Mouse (Mus musculus) small intestine, adult 2 months (tissue): ENCODE results near the gene Mcl1.

Source experiments
- CTCF ChIP-seq: fragments of 200-500 bp; IDR thresholded peaks from 2 replicates; pipeline ENCODE4 v1.5.1; 2012; ENCODE audit warnings: low read depth, mild to moderate bottlenecking, control low read depth, inconsistent platforms, low read length, moderate library complexity, mixed read lengths; ENCODE audit not compliant: insufficient replicate concordance, insufficient read length; ENCODE audit errors: extremely low read depth
- POLR2A ChIP-seq: fragments of 200-500 bp; IDR thresholded peaks from 2 replicates; pipeline ENCODE4 v1.6.1; 2012; ENCODE audit warnings: low read depth, mild to moderate bottlenecking, control low read depth, inconsistent platforms, low read length, moderate library complexity

GRCm38 (mm10) chr3:95693821-95694807 lies 35.5 kb downstream of the Mcl1 start:
- TF ChIP-seq POLR2A = no peak
- TF ChIP-seq CTCF = no peak
